17 mouse cellular contexts compared by ENCODE assay signal in genomic region chr10:77244777-77245176, GRCm38 (mm10).
"Had no signal": no experiment of that assay in that cellular context is flagged by ENCODE, and none has a peak within 500 bp of the region (broad histone marks: within the 10 kb centered on the region; RNA-seq: fewer than 3 reads in every experiment).

No protein-coding gene starts in this region.

- H3K4me3 ChIP-seq: midbrain, embryonic 10.5 days; midbrain, embryonic 12.5 days; midbrain, embryonic 15.5 days; neural tube, embryonic 13.5 days; neural tube, embryonic 15.5 days had no signal

- H3K27me3 ChIP-seq: midbrain, embryonic 12.5 days; midbrain, embryonic 15.5 days; neural tube, embryonic 13.5 days; neural tube, embryonic 15.5 days had no signal

- H3K9me3 ChIP-seq: midbrain, embryonic 10.5 days; midbrain, embryonic 12.5 days; midbrain, embryonic 15.5 days; neural tube, embryonic 13.5 days; neural tube, embryonic 15.5 days had no signal

- H3K4me1 ChIP-seq: midbrain, embryonic 10.5 days; midbrain, embryonic 12.5 days; midbrain, embryonic 15.5 days; neural tube, embryonic 13.5 days; neural tube, embryonic 15.5 days had no signal

- H3K27ac ChIP-seq: midbrain, embryonic 10.5 days; midbrain, embryonic 12.5 days; midbrain, embryonic 15.5 days; neural tube, embryonic 15.5 days had no signal

- DNase-seq: lung, adult 18-20 months; lung, embryonic 14.5 days; lung, postnatal 10 days; lung, postnatal 4 days; retina, postnatal 1 day; right cerebral cortex, adult 18-20 months; right cerebral cortex, postnatal 25 days; right cerebral cortex, postnatal 4 days; spleen, adult 18-20 months; thymus, adult 18-20 months; thymus, postnatal 14 days; thymus, postnatal 36 days had no signal

- H3K36me3 ChIP-seq: midbrain, embryonic 10.5 days; midbrain, embryonic 12.5 days; midbrain, embryonic 15.5 days; neural tube, embryonic 13.5 days; neural tube, embryonic 15.5 days had no signal
